Mouse (Mus musculus): ENCODE measurements at regions not wholly inside any gene's neighbourhood (a gene's known extent, or its start where the extent isn't known, plus 50 kb on each side); places are given as distances from the start of the nearest gene placed in this dataset.

DNA sequence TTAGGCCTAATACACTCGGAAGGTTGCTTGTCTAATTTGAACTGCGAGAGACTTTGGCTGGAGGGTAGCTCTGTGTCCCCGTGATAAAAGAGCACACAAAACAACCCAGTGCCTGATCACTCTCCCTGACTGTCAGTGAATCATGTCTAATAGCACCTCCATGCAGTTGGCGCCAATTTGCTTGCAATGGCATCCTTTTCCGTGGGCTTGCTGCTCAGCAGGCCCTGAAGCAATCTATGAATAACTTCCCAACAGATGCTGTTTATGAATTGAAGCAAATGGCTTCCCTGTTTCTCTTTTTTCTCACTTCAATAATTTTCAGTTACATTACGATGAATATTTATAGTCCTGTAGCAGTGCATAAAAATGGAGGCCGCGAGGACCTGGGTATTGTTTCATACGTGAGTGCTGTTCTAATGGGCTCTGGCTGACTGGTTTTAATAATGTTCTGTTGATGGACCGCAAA lies 112.9 kb upstream of the Fam19a1 start:
- peak overlapping the region; percentile 53; the same call in 1 of the 2 replicates for H3K27ac ChIP-seq (ENCODE audit: insufficient read depth, low read length)

DNA sequence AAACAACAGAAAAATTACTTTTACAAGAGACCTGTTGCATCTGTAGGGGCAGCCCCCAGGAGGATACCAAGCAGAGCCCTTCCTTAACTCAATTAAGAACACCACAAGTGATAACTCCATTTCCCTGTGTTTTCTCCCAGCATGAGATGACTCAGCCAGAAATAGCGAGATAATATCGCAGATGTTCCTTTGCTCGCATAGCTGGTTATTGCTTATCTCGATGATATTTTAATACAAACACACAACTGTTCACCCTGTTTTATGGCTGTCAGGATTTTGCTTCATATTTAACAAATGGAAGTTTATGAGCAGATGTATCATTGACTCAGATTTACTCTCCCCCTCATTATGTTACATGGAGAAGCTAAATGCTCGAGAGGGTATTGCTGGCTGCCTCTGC lies 101.7 kb upstream of the Fam19a1 start:
- TF ChIP-seq CTCF (IDR thresholded peaks at IDR 0.05; ENCODE audit: extremely low read depth, insufficient read depth, low read length) (no peak), POLR2A (IDR thresholded peaks at IDR 0.05; ENCODE audit: extremely low read depth, insufficient read depth, low read length) (no peak)
- Histone ChIP-seq H3K4me3 (ENCODE audit: insufficient read depth, low read length) (no peak overlapping the region), H3K27ac (ENCODE audit: insufficient read depth, low read length) (no peak overlapping the region), H3K4me1 (ENCODE audit: control insufficient read depth, insufficient read depth, low read length) (no peaks in the 10 kb centered on the region)

More for the DNA sequence above, 112.9 kb upstream of the Fam19a1 start:
- peaks cover 2% of the 10 kb centered on the region; the same call in 1 of the 2 replicates for H3K4me1 ChIP-seq (ENCODE audit: control insufficient read depth, insufficient read depth, low read length)
- no peak overlapping the region for H3K4me3 ChIP-seq (ENCODE audit: insufficient read depth, low read length)
- no peak for TF ChIP-seq POLR2A (IDR thresholded peaks at IDR 0.05; ENCODE audit: extremely low read depth, insufficient read depth, low read length)
- TF ChIP-seq CTCF (IDR thresholded peaks at IDR 0.05; ENCODE audit: extremely low read depth, insufficient read depth, low read length): no peak

DNA sequence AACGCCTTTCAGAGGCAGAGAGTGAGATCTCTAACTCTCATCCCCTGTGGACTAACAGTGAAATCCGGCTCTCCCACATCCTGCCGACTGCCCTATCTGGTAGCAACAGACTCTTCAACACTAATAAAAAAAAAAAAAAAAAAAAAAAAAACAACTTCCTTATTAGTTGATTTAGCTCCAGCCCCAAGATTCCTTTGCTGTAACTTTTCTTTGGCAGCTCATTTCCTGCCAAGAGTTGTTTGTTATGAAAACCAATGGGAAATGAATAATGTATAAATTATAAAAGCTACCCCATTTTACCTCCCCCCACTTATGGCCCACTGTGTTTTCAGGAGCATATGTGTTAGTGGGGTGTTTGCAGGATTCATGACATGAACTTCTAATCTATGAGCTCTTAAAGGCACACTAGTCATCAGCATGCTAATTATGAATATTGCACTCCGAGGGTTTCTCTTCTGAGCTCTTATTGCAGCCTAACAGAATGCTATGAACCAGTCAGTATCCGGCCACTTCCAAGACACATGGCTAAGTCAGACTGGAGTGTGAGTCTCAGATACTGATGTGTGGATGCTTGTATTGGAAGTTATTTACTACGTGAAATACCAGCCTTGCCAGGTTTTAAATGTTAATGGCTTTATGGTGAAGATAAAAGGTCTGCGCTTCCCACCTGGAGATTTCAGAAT lies 84.8 kb upstream of the Fam19a1 start:
- Histone ChIP-seq H3K4me3 (ENCODE audit: insufficient read depth, low read length) (no peak overlapping the region), H3K4me1 (ENCODE audit: control insufficient read depth, insufficient read depth, low read length) (no peaks in the 10 kb centered on the region), H3K27ac (ENCODE audit: insufficient read depth, low read length) (no peak overlapping the region)
- no peak for TF ChIP-seq CTCF (IDR thresholded peaks at IDR 0.05; ENCODE audit: extremely low read depth, insufficient read depth, low read length)
- no peak for TF ChIP-seq POLR2A (IDR thresholded peaks at IDR 0.05; ENCODE audit: extremely low read depth, insufficient read depth, low read length)

DNA sequence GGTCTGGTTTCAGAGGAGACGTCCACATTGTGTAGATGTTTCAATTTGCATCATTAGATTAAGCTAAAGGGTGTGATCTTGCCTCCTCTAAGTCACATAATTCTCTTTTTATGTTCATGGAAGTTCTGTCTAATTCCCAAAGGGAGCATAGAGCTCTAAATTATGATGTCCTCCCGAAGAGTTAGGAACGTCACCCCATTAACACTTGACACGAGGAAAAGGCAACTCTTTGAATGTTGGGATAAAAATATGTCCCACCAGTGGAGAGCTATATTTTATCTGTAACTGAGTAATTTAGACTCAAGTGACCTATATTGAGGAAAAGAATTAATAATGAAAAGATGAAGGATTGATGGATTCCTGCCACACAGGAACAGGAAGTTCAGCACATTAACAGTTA lies 69.2 kb upstream of the Fam19a1 start:
- TF ChIP-seq CTCF (IDR thresholded peaks at IDR 0.05; ENCODE audit: extremely low read depth, insufficient read depth, low read length) (no peak), POLR2A (IDR thresholded peaks at IDR 0.05; ENCODE audit: extremely low read depth, insufficient read depth, low read length) (no peak)
- no peaks in the 10 kb centered on the region for H3K4me1 ChIP-seq (ENCODE audit: control insufficient read depth, insufficient read depth, low read length)

DNA sequence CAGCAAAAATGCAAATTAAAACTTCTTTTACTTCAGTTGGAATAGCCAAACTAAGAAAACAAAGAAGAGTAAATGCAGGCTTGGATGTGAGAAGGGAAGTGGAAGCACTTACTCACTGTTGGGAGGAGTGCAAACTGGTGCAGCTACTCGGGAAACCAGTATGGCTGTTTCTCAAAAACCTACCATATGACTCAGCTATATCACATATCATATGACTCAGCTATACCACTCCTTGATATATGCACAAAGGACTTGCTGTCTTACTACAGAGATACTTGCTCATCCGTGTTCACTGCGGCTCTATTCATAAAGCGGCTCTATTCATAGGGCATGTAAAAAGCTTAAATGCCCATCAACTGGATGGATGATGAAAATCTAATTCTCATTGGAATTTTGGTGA lies 59.5 kb upstream of the Fam19a1 start:
- TF ChIP-seq POLR2A (IDR thresholded peaks at IDR 0.05; ENCODE audit: extremely low read depth, insufficient read depth, low read length) (no peak), CTCF (IDR thresholded peaks at IDR 0.05; ENCODE audit: extremely low read depth, insufficient read depth, low read length) (no peak)

More for the DNA sequence above, 69.2 kb upstream of the Fam19a1 start:
- no peak overlapping the region for H3K4me3 ChIP-seq (ENCODE audit: insufficient read depth, low read length)
- H3K27ac ChIP-seq (ENCODE audit: insufficient read depth, low read length): no peak overlapping the region

GRCm38 (mm10) chr6:96057011-96057410 lies 55.9 kb upstream of the Fam19a1 start:
- TF ChIP-seq POLR2A (IDR thresholded peaks at IDR 0.05; ENCODE audit: extremely low read depth, insufficient read depth, low read length) (no peak), CTCF (IDR thresholded peaks at IDR 0.05; ENCODE audit: extremely low read depth, insufficient read depth, low read length) (no peak)
- H3K4me3 ChIP-seq (ENCODE audit: insufficient read depth, low read length): no peak overlapping the region

More for the DNA sequence above, 59.5 kb upstream of the Fam19a1 start:
- Histone ChIP-seq H3K27ac (ENCODE audit: insufficient read depth, low read length) (no peak overlapping the region), H3K4me1 (ENCODE audit: control insufficient read depth, insufficient read depth, low read length) (no peaks in the 10 kb centered on the region), H3K4me3 (ENCODE audit: insufficient read depth, low read length) (no peak overlapping the region)

GRCm38 (mm10) chr6:96057575-96058159 lies 55.3 kb upstream of the Fam19a1 start:
- H3K4me3 ChIP-seq (ENCODE audit: insufficient read depth, low read length): no peak overlapping the region
- no peak overlapping the region for H3K27ac ChIP-seq (ENCODE audit: insufficient read depth, low read length)
- no peaks in the 10 kb centered on the region for H3K4me1 ChIP-seq (ENCODE audit: control insufficient read depth, insufficient read depth, low read length)
- TF ChIP-seq POLR2A (IDR thresholded peaks at IDR 0.05; ENCODE audit: extremely low read depth, insufficient read depth, low read length) (no peak), CTCF (IDR thresholded peaks at IDR 0.05; ENCODE audit: extremely low read depth, insufficient read depth, low read length) (no peak)

More at GRCm38 (mm10) chr6:96057011-96057410, 55.9 kb upstream of the Fam19a1 start:
- Histone ChIP-seq H3K4me1 (ENCODE audit: control insufficient read depth, insufficient read depth, low read length) (no peaks in the 10 kb centered on the region), H3K27ac (ENCODE audit: insufficient read depth, low read length) (no peak overlapping the region)

GRCm38 (mm10) chr6:96061979-96062378 lies 51.0 kb upstream of the Fam19a1 start:
- TF ChIP-seq CTCF (IDR thresholded peaks at IDR 0.05; ENCODE audit: extremely low read depth, insufficient read depth, low read length): no peak
- TF ChIP-seq POLR2A (IDR thresholded peaks at IDR 0.05; ENCODE audit: extremely low read depth, insufficient read depth, low read length): no peak
- no peaks in the 10 kb centered on the region for H3K4me1 ChIP-seq (ENCODE audit: control insufficient read depth, insufficient read depth, low read length)
- H3K4me3 ChIP-seq (ENCODE audit: insufficient read depth, low read length): no peak overlapping the region
- no peak overlapping the region for H3K27ac ChIP-seq (ENCODE audit: insufficient read depth, low read length)
